Mouse (Mus musculus): ENCODE data around the gene Gm884. TPM values are rescaled to one million over a fixed set of nuclear protein-coding genes. Genes with fewer than 3 reads are reported as not detected.

Gm884 gene
- 178 TPM for polyA plus RNA-seq (2014; fragmentation: Illumina TruSeq; extraction: RNeasy Lipid Tissue Mini Kit (QIAGEN cat#74804); ENCODE audit: low read depth, low replicate concordance)

GRCm38 (mm10) chr11:103621040-103621439, at the start of gene Gm884:
Gm884 (minus strand) TSS chr11:103621140.

GRCm38 (mm10) chr11:103649301-103649982, 28.5 kb upstream of the Gm884 start, which contains the start of gene Rprml:
Rprml (plus strand) TSS chr11:103649570.

GRCm38 (mm10) chr11:103638790-103639189, 17.9 kb upstream of the Gm884 start, which contains the start of gene Lyzl6:
Lyzl6 (minus strand) TSS chr11:103638890.

GRCm38 (mm10) chr11:103504497-103504896, 116.4 kb downstream of the Gm884 start, which contains the start of gene Lrrc37a:
Lrrc37a (minus strand) TSS chr11:103504597.

Other genes with a start within 250 kb of the Gm884 start
- gene Plekhm1, start 208.5 kb downstream of the Gm884 start, polyA plus RNA-seq (2014; fragmentation: Illumina TruSeq; extraction: RNeasy Lipid Tissue Mini Kit (QIAGEN cat#74804); ENCODE audit: low read depth, low replicate concordance), result 0.69 TPM
- 82.8 TPM for gene Lrrc37a, start 116.5 kb downstream of the Gm884 start, polyA plus RNA-seq (2014; fragmentation: Illumina TruSeq; extraction: RNeasy Lipid Tissue Mini Kit (QIAGEN cat#74804); ENCODE audit: low read depth, low replicate concordance)
- 192 TPM for gene Lyzl6, start 17.8 kb upstream of the Gm884 start, polyA plus RNA-seq (2014; fragmentation: Illumina TruSeq; extraction: RNeasy Lipid Tissue Mini Kit (QIAGEN cat#74804); ENCODE audit: low read depth, low replicate concordance)
- not detected for gene Rprml, start 28.4 kb upstream of the Gm884 start, polyA plus RNA-seq (2014; fragmentation: Illumina TruSeq; extraction: RNeasy Lipid Tissue Mini Kit (QIAGEN cat#74804); ENCODE audit: low read depth, low replicate concordance)
- gene Gosr2, start 76.8 kb upstream of the Gm884 start, polyA plus RNA-seq (2014; fragmentation: Illumina TruSeq; extraction: RNeasy Lipid Tissue Mini Kit (QIAGEN cat#74804); ENCODE audit: low read depth, low replicate concordance), result 59.1 TPM
- not detected for gene Wnt9b, start 128.7 kb upstream of the Gm884 start, polyA plus RNA-seq (2014; fragmentation: Illumina TruSeq; extraction: RNeasy Lipid Tissue Mini Kit (QIAGEN cat#74804); ENCODE audit: low read depth, low replicate concordance)
- 0.35 TPM for gene Wnt3, start 153.0 kb upstream of the Gm884 start, polyA plus RNA-seq (2014; fragmentation: Illumina TruSeq; extraction: RNeasy Lipid Tissue Mini Kit (QIAGEN cat#74804); ENCODE audit: low read depth, low replicate concordance)